Mouse (Mus musculus) testis, adult 2 months (tissue): ENCODE results near the gene Lrmda. TPM values are rescaled to one million over a fixed set of nuclear protein-coding genes. Genes with fewer than 3 reads are reported as not detected.

Source experiments
- H3K27ac ChIP-seq: fragments of 200-500 bp; 2 replicates; pipeline ENCODE4 v1.5.1; 2012; ENCODE audit warnings: low read depth, low read length; ENCODE audit not compliant: control insufficient read depth, insufficient read depth
- H3K27me3 ChIP-seq: fragments of 200-500 bp; 2 replicates; pipeline ENCODE4 v1.6.1; 2012; ENCODE audit warnings: mild to moderate bottlenecking, low read length, moderate library complexity; ENCODE audit not compliant: control insufficient read depth, insufficient read depth
- H3K36me3 ChIP-seq: fragments of 200-500 bp; 2 replicates; pipeline ENCODE4 v1.6.1; 2012; ENCODE audit warnings: mild to moderate bottlenecking, low read length; ENCODE audit not compliant: control insufficient read depth, insufficient read depth
- H3K4me1 ChIP-seq: fragments of 200-500 bp; 2 replicates; pipeline ENCODE4 v1.6.1; 2012; ENCODE audit warnings: low read length; ENCODE audit not compliant: control insufficient read depth, insufficient read depth
- H3K4me3 ChIP-seq: fragments of 200-500 bp; 2 replicates; pipeline ENCODE4 v1.5.1; 2012; ENCODE audit warnings: low read depth, mild to moderate bottlenecking, low read length, moderate library complexity, mixed read lengths; ENCODE audit not compliant: control insufficient read depth
- CTCF ChIP-seq: fragments of 200-500 bp; IDR thresholded peaks from 2 replicates; pipeline ENCODE4 v1.5.1; 2012; ENCODE audit warnings: low read depth, mild to moderate bottlenecking, inconsistent platforms, low read length, moderate library complexity; ENCODE audit not compliant: control insufficient read depth, insufficient read depth, insufficient replicate concordance
- POLR2A ChIP-seq: fragments of 200-500 bp; IDR thresholded peaks from 2 replicates; pipeline ENCODE4 v1.6.1; 2012; ENCODE audit warnings: low read depth, mild to moderate bottlenecking, inconsistent platforms, low read length, moderate library complexity; ENCODE audit not compliant: control insufficient read depth
- polyA plus RNA-seq: library from polyadenylated mRNA; depleted of rRNA; stranded (reverse); fragments of >200 nt; gene quantifications from 2 replicates; pipeline ENCODE4 v1.2.3, GENCODE M21; 2012

Gene Lrmda
- polyA plus RNA-seq, 1 experiment: 2.1 TPM

- peaks cover 3% of the 10 kb centered on the region for H3K27me3 ChIP-seq
- peaks cover 37% of the 10 kb centered on the region for H3K4me1 ChIP-seq
- H3K4me3 ChIP-seq: peak overlapping the region; percentile 7
- TF ChIP-seq CTCF (no peak), POLR2A (no peak)
- no peak overlapping the region for H3K27ac ChIP-seq
- H3K36me3 ChIP-seq: no peaks in the 10 kb centered on the region
These were observed 34.0 kb upstream of the Lrmda start for GRCm38 (mm10) chr14:21985426-21985931.

DNA sequence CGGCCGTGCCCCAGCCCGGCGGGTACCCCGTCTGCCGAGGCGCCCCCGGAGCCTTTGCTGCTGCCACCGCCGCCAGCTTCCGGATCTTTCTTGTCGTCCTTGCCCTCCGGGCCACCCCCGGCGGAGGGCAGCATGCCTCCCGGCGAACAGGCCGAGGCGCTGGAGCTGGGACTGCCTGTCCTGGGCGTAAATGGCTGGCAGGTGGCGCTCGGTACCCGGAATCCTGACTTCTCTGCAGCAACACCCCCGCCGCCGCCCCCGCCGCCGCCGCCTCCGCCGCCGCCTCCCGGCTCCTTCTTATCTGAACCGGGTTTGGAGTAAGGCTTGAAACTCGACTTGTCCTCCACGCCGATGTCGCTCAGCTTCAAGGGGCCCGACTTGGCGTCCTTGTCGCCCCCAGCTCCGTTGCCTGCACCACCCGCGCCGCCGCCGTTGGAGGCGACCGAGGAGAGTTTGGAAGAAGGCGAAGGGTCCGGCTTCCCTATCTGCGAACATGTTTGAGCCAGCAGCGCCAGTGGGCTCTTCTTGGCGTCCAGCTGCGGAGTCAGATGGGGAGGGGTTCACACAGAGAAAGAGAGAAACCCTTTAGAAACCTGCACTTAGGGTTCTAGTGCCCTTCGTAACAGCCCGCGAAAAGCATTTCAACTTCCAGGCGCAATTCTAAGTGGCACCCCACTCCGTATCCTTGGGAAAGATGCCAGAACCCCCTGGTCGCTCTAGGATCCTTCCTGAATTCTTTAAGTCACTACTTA is 33.4 kb upstream of the Lrmda start:
- Histone ChIP-seq H3K27ac (peak overlapping the region; percentile 51; the same call in 1 of the 2 replicates), H3K27me3 (peaks cover 5% of the 10 kb centered on the region), H3K4me1 (peaks cover 40% of the 10 kb centered on the region), H3K4me3 (peak overlapping the region; percentile 63), H3K36me3 (no peaks in the 10 kb centered on the region)
- TF ChIP-seq POLR2A (no peak), CTCF (peak; percentile 29; the same call in 1 of the 2 replicates)

GRCm38 (mm10) chr14:21986733-21987659 is 32.5 kb upstream of the Lrmda start:
- H3K36me3 ChIP-seq: no peaks in the 10 kb centered on the region
- peaks cover 8% of the 10 kb centered on the region for H3K27me3 ChIP-seq
- H3K27ac ChIP-seq: peak overlapping the region; percentile 33
- peaks cover 38% of the 10 kb centered on the region for H3K4me1 ChIP-seq
- peak overlapping the region; percentile 63 for H3K4me3 ChIP-seq
- TF ChIP-seq CTCF (no peak), POLR2A (no peak)

GRCm38 (mm10) chr14:21987660-21988576 is 31.6 kb upstream of the Lrmda start:
- peaks cover 8% of the 10 kb centered on the region for H3K27me3 ChIP-seq
- no peaks in the 10 kb centered on the region for H3K36me3 ChIP-seq
- peak overlapping the region; percentile 63 for H3K4me3 ChIP-seq
- peaks cover 29% of the 10 kb centered on the region for H3K4me1 ChIP-seq
- no peak for TF ChIP-seq CTCF
- TF ChIP-seq POLR2A: peak; percentile 68
- H3K27ac ChIP-seq: peak overlapping the region; percentile 80

DNA sequence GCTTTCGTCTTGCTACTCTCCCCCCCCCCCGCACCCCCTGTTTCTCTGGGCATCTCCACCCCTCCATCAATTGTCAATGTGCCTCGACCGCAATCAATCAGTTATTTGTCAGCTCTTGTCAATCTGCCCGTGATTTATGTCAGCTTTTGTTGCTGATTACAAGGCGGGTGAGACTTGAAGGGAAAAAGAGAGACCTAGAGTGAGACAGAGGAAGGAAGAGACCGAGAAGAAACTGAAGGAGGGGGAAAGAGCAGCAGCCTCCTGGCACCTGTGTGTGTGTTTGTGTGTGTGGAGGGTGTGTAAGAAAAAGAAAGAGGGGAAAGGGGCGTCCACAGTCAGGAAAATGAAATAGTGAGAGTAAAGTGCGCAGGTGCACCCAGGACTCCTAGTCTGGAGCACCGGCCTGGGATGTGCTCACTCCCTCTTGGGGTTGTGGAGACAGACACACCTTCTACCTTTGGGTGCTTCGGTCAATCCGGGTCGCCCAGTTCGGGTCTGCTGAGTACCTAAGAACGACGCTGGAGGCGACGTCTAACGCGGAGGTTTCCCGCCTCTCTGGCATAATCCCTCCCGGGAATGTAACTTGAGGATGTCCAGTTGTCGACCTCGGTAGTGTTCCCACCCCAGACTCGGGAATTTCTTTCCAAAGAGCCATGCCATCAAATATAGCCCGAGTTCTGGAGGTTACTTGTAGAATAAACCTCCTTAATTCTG is 30.8 kb upstream of the Lrmda start:
- no peak for TF ChIP-seq POLR2A
- no peak for TF ChIP-seq CTCF
- peaks cover 8% of the 10 kb centered on the region for H3K27me3 ChIP-seq
- peak overlapping the region; percentile 61 for H3K27ac ChIP-seq
- peaks cover 27% of the 10 kb centered on the region for H3K4me1 ChIP-seq
- H3K4me3 ChIP-seq: peak overlapping the region; percentile 67; the same call in 1 of the 2 replicates
- no peaks in the 10 kb centered on the region for H3K36me3 ChIP-seq

DNA sequence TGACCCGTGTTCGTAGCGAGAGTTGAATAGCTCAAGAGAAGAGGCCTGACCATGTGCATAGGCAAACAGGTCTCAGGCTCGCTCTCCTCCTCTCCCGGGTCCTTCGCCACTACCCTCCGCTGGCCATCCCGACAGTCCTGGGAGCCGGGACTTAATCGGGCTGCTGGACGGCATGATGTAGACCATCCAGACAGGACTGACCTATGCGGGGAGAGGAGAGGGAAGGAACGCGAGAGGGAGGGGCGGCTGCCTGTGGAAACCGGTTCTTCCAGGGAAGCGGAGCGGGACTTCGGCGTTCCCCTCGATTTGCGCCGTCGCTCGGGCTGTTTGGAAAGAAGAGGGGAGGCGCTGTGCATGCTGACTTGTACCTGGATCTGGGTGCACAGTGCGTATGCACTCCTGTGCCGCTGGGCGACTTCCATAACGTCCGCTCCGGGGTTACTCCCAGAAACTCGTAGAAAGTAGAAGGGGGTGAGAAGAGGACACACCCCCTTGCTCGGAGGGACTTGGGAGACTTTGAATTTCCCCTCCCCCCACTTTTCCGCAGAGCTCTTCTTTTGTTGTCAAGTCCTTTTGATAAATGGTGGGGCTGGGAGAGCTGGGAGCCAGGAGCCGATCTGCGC is 30.1 kb upstream of the Lrmda start, which contains the start of gene Zfp503:
TSS of gene Zfp503 (minus strand) at position 311 of the 623 bp plus-strand sequence.
- TF ChIP-seq CTCF (no peak), POLR2A (0 out of 2 replicates have a peak, but pooled peaks have one; percentile 17)
- Histone ChIP-seq H3K4me3 (peak within 1 kb of the TSS; percentile 67), H3K36me3 (no peaks in the 10 kb centered on the region), H3K27me3 (peaks cover 8% of the 10 kb centered on the region), H3K27ac (peak within 1 kb of the TSS; percentile 61), H3K4me1 (peaks cover 27% of the 10 kb centered on the region)
